Mouse (Mus musculus): ENCODE measurements around the gene Gpr63. TPM values are rescaled to one million over a fixed set of nuclear protein-coding genes. Genes with fewer than 3 reads are reported as not detected.

The Gpr63 gene
- under 1 TPM in 1 of 2 experiments, not detected in 1; 0.93 TPM for polyA plus RNA-seq (2017; shearing (Covaris generic))

DNA sequence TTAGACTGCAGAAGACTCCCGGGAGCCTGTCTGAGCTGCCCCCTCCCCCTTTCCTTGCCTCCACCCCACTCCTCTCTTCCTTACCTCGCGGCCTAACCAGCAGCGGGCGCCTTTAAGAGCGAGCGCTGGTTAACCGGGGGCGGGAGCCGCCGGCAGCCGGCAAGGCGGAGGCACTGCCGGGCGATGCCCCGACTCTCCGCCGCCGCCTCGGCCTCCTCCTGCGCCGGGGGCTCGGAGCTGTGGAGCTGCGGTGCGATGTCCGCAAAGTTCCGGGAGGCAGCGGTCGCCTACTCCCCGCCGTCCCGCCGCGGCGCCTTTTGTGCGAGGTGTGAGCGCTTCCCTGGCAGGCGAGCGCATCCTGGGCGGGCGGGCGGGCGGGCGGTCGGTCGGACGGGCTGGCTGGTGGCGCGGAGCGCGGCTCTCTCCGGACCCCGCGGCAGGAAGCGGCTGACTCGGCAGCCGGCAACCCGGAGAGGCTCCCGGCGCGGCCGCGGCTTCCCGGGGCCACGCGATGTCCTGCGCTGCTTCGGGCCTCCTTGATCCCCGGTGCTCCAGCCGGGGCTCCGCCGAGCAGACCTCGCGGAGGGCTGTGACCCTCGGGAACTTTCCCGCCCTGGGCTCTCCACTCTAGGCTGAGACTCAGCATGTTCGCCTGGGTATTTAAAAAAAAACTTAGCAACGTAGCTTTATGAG, at the start of gene Gpr63:
Gene Gpr63 (plus strand): TSS at position 109 of the 693 bp plus-strand sequence.

Other genes with a start within 250 kb of the Gpr63 start
- gene Klhl32, start 115.3 kb upstream of the Gpr63 start, polyA plus RNA-seq (2017; shearing (Covaris generic)), result 1 to 10 TPM in 1 of 2 experiments, under 1 TPM in 1; 0.33 to 1.0 TPM
- gene Ndufaf4, start 68.3 kb upstream of the Gpr63 start, polyA plus RNA-seq (2017; shearing (Covaris generic)), result 10 to 100 TPM; 30.9 to 40.0 TPM